Mouse (Mus musculus) left cerebral cortex, postnatal 10 days (tissue): ENCODE results near the gene Gm47985. TPM values are rescaled to one million over a fixed set of nuclear protein-coding genes. Genes with fewer than 3 reads are reported as not detected.
"Not testable (repeated sequence)": the region's sequence is repeated elsewhere in the genome, so short reads cannot be mapped to it uniquely, and the experiment has no call there.

Experiments
- DNase-seq, 2 experiments: peaks; one replicate each; pipeline ENCODE4 v3.0.0; 2021 to 2022; ENCODE audit warnings: low spot score in 2 of 2, mixed read lengths in 1 of 2; ENCODE audit errors: extremely low spot score in 1 of 2
- intact Hi-C: fragments of 180-260 bp; cut with DNase I; formaldehyde crosslinking; loops from one replicate; pipeline ENCODE4 v1.15.1; 2025
- total RNA-seq, 2 experiments: library from RNA; stranded (reverse); gene quantifications; 2 replicates each; pipeline ENCODE4 v1.2.3; 2021

Gene Gm47985
- not detected for total RNA-seq

DNA sequence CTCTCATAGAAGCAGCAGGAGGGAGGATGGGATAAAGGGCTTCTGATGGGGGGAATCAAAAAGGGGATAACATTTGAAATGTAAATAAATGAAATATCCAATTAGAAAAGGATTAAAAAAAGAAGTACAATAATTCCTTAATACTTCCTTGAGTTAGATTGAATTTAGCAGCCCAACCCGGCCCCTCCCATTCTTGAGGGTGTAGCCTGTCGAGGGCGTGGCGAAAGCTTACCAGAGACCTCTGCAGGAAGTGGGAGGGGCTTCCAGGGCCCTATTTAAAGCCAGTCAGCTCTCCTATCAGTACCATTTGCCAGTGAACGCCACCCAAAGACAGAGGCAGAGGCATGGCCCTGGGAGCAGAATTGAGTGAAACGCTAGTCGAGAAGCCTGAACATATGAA is at the start of gene Gm47985:
Gene Gm47985, plus strand, starts transcription at position 272 of the 400 bp plus-strand sequence.
- DNase-seq, intact Hi-C loops: not testable (repeated sequence)

DNA sequence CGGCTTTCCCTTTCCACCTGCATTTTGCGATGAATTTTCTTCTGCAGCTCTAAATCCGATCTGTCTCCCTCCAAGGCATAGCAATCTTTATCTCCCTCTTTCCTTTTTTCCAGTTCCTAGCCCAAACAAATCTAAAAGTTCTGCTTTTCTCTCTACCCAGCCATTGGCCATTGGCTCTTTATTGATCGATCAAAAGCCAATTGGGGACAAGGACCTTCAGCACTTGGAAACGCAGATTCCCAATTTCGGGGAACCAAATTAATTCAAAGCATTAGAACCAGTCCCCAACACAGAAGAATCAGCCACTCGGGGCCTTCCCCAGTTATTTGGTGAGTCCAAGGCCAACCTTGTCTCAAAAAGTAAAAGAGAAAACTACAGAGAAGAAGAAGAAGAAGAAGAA is 49.7 kb upstream of the Gm47985 start:
- intact Hi-C loops = no loop called here
- no peak for DNase-seq

DNA sequence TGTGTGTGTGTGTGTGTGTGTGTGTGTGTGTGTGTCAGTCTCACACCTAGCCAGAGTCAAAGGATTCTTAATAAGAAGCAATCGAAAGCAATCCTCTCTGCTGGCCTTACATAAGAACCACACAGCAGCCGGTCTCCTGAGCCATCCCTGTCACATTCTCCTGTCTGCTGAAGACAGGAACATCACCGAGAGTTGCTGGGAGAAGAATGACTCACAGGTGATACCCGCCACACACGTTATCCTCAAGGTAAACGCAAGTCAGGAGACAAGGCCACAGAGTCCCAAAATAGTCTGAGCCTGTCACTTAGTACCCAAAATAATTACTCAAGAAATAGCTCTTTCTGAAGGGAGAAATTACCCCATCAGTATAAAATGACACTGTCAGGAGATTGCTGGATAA is 43.9 kb upstream of the Gm47985 start:
- intact Hi-C loops = no loop called here
- no peak for DNase-seq

DNA sequence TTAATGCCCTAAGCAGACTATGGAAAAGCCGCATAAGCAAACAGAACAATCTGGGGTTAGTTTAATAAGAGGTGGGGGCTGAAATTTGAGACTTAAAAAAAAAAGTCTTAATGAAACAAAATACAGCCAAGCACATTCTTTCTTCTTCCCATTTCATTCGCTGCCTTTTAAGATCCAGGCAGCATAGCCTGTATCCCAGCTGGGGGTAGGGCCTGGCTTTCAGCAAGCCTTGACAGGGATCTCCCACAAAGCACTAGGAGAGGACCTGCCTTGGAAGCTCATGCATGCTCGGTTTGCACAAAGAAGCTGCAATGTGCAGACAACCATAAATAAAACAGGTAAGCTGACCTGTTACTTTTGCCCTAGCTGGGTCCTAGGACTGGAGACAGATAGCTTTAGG is 41.4 kb upstream of the Gm47985 start:
- intact Hi-C loops = no loop called here
- no peak for DNase-seq

DNA sequence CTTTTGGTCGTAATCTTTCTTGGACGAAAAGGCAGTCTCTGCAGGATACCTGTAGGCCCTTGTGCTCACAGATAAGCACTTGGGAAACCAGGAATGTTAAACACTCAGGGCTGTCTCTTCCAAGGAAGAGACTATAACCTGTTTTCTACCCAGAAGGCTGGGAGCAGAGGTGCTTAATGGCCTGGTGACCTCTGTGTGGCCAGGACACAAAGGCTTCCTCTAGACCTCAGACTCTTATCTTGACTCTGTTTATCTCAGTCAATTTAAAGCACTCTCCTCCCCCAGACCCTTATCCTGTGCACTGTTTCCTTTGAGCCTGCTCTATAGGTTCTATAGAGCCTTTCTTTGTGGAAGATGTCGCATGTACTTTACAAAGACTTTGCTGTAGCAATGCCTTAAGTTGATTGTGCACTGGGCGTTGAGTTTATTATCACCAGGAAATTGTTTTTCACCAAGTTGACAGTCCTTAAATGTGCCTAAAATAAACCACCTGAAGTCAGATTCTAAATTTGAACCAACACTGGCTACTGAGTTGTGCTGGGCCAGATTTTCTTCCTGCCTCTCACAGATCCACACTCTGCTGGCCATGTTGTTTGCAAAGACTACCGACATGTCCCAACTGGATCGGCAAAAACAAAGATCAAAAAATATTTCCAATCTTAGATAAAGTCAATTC is 37.7 kb upstream of the Gm47985 start:
- DNase-seq = no peak
- intact Hi-C loops = no loop called here

DNA sequence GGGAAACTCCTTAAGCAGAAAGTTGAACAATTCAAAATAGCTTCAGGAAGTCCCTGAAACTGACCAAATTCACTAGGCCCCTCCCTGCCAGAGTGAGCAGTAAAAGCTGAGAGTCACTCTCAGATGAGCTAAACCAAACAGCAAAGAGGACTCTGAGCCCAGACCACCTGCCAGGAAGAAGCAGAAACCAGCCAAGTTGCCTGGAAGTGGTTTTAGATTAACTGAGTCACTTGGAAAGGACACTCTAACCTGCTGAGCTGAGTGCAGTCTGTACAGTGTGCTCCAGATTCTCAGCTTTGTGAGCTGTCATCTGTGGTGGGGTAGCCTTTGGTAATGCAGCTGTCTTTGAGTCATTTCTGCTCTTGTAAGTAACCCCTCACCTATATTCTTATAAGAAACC is 34.5 kb upstream of the Gm47985 start:
- intact Hi-C loops = no loop called here
- no peak for DNase-seq

DNA sequence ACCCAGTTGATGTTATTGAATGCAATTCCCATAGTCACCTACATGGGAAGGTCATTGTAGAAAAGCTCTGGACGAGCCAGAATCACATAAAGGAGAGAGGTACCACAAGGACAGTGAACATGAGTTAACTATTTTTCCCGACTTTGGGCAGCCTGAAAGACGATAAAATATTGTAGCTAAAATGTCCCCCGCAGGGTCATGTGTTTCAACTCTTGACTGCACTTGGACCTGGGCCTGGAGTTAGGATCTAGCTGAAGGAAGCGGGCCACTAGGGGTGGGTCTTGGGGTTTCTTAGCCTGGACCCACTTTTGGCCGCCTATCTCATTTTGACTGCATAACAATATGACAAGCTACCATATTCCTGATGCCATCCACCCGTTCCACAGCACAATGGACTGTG is 32.1 kb upstream of the Gm47985 start:
- intact Hi-C loops = loop anchor here (5.0 kb wide), 1 partner anchor 68 kb away; no protein-coding TSS in a partner anchor
- DNase-seq = no peak

DNA sequence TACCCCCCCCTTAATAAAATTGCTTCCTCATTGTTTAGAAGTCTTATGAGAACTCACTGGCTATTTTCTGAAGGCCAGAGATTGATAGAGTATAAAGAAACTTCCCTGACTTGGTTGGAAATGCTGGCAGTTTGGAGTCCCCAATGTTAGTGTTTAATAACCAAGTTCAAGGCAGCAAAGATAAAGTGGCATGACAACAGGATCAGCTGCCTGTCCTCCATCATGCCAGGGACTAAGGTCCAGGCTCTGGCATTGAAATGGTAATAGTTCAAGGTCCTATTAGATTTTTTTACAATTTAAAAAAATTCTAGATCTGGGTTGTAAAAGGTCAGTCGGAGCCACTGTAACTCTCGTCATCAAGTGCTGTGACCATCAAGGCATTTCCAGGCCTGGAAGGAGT is 31.2 kb upstream of the Gm47985 start:
- DNase-seq = no peak
- intact Hi-C loops = loop anchor here (5.0 kb wide), 1 partner anchor 69 kb away; no protein-coding TSS in a partner anchor

DNA sequence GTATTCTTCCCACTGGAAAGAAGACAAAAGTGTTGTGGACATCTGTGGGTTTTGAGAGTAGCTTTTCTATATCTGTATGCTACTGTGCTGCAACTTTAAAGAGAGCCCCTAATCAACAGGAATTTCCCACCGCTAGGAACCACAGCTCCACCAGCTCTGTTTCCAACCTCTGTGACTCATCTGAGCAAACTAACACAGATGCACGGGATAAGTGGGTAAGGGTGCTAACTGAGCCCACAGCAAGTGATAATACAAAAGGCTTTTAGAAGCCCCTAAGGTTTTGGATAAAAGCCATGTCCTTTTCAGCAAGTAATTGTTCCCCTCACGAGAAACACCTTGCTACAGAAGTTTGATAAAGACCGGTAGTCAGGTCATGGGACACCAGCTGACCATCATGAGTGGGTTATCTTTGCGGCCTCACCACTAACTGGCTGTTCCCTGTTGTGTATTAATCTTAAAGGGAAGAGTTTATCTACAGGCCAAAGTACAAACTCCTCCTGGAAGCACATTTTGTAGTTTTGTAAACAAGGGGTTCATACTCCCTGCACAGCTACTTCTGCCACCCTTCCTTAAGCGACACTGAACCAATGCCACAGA is 29.2 kb upstream of the Gm47985 start:
- intact Hi-C loops = loop anchor here (5.0 kb wide), 1 partner anchor 71 kb away; no protein-coding TSS in a partner anchor
- DNase-seq = no peak

DNA sequence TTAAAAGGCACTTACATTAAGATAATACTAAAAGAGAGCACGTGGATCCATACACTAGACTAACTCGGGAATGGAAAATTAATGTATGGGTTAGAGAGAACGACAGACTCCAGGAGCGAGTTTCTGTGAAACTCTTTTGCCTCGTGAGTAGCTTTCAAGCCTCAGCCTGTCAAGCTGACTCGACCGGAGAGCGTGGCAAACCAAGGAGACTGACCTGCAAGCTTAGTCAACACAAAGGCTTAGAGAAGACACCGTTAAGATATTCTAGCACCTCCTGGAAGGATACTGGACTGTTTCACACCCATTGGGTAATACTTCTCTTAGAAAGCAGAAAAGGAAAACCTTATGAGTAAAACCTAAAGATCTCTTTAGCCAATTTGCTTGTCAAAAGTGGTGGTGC is 28.2 kb upstream of the Gm47985 start:
- intact Hi-C loops = loop anchor here (5.0 kb wide), 1 partner anchor 72 kb away; no protein-coding TSS in a partner anchor
- DNase-seq = not testable (repeated sequence)

DNA sequence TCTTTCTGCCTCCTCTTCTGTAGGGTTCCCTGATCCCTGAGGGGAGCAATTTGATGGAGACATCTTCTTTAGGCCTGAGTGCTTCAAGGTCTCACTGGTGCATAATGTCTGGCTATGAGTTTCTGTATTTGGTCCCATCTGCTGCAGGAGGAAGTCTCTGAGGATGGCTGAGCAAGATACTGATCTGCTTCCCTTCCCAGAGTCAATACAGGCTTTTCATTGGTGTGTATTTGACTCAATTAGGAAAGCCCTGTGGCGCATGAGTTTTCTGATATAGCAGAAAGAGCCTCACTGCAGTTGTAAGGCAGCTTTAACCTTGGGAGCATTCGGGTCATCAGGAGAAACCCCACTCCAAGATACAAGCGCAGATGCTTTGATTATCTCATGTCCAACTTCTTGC is 26.2 kb upstream of the Gm47985 start:
- DNase-seq = no peak
- intact Hi-C loops = no loop called here

DNA sequence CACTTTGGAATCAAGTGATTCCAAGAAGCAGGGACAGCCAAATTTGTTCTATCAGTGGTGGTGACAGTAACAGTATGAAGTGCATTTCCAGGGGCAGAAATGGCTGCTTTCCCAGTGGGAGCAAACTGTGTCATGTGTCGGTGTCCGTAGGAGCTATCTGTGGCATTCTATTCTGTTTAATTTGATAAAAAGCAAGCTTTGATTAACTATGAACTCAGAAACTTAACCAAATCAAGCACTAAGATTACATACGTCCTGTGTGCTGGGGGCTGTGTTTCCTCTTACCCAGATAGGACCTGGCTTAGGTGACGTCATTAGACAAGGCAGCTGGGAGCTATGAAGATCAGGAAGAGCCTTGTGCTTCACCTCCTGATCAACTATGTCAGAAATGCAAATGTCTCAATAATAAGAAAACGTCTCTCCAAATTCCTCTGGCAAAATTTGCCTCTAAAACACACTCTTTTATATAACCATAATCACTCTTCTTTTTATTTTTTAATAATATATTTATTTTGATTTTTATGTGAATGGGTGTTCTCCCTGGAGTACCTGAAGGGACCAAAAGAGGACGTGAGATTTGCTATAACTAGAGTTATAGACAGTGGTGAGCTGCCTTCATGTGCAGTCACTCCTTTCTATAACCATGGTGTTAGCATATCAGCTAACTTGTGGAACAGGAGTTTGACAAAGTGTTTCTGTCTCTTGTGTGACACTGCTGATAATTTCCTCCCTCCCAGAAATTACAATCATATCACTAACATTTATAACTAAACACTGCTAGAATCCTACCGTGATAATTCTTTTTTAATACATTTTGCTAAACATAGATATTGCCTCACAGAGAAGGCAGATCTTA is 25.3 kb upstream of the Gm47985 start:
- intact Hi-C loops = no loop called here
- no peak for DNase-seq

DNA sequence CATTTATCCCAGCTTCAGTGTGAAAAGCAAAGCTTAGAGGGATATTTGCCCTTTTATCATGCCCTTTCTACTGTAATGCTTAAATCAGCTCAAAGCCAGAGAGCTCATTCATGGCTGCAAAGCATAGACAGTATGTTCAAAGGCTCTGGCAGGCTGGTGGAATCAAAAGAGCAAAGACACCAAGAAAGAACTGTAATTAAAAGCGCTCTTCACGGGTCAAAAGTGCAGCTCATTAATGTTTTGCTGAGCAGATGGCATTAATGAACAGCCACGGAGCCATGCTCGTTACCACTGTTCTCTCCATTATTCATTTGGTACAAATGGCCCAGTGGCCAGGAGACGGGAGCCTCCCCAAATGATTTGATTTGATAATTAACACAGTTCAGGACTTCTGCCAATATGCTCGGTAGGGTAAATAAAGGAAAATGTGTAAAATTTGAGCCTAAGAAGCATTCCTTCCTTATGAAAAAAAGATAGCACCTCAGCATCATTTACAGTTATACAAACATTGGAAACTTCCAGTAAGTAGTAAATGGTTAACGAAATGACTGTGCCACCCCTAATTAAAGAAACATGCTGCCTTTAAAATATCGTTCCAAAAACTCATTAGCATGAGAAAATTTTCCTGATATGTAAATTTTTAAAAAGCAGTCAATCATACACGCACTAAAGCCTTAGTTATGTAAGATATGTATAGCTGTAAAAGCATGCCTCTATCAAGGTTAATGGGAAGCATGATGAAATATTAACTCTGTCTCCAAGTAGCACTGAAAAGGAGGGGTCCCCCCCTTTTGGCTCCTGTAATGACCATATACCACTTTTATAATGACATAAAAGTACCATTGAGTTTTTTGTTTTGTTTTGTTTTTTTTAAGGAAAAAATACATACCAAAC is 24.1 kb upstream of the Gm47985 start:
- intact Hi-C loops = no loop called here
- no peak for DNase-seq

DNA sequence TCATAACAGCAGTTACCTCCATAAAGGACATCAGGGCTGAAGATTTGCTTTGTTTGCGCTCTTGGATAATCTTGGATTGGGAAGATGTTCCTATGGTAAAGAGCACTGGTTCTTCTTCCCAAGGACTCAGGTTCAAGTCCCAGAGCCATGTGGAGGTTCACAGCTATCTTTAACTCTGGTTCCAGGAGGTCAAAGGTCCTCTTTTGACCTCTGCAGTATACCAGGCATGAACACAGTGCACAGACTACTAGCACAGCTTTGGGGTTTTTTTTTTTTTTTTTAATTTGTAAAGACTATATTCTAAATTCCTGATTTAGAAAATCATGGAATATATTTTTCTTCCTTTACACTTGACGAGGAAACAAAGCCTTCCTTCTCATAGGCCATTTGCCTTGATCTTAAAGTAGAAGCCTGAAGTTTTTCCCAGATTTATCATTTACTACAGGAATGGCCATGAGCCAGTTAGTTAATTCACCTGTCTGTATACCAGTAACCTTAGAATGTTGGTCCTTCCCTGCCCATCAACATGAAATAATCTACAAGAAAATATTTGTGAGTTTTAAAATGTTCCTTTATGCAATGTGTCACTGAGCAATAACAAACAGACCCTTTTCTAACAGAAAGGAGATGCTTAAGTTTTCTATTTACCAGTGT is 23.4 kb upstream of the Gm47985 start:
- intact Hi-C loops = no loop called here
- no peak for DNase-seq

DNA sequence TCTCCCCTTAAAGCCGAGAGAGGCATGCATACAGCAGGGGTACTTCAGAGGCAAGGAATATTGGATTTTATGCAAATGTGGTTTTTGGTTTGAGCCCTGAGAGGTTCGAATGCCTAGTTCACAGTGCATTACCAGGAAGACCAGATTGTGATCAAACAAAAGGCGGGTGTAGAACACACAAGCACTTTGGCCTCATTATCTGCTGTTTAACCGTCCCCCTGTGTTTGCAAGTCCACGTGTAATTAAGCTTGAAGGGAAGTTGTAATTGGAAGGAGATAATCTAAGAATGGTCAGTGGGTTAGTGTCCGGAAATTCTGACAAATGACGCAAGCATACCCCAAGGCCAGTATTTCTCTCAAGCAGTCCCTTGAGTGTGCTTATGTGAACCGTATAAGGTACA is 16.3 kb upstream of the Gm47985 start:
- DNase-seq = no peak
- intact Hi-C loops = no loop called here

DNA sequence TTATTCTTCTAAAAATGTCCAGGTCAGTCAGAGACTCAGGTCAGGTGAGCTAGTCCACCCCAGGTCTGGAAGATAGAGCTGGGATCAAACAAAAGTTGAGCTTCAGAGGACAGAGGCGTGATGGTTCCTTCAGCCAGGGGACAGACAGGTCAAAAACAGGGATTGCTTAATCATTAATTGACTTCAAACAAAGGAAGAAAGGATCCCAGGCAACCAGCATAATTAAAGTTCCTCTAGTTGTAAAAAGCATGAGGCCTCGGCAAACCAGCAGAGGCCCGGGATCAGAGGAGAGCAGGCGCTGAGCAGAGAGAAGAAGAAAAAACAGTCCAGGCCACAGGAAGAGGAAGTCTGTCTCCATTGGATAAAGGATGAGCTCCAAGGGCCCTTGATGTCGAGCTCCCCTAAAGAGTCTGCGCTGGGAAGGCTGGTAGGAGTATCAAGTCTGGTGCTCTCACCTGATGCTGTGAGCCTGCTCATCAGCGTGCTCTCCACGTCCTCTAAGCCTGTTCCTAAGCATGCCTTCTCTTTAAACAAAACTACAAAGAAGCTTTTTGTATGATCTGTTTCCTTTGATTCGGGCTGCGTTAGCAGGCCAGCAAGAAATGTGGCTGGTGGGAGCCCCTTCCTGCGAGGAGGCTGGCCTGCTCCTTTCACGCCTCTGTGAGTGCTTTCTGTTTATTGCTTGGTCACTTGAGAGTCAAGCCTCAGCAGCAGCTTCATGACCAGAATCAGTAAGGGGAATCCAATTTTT is 14.9 kb upstream of the Gm47985 start:
- DNase-seq = no peak
- intact Hi-C loops = no loop called here

DNA sequence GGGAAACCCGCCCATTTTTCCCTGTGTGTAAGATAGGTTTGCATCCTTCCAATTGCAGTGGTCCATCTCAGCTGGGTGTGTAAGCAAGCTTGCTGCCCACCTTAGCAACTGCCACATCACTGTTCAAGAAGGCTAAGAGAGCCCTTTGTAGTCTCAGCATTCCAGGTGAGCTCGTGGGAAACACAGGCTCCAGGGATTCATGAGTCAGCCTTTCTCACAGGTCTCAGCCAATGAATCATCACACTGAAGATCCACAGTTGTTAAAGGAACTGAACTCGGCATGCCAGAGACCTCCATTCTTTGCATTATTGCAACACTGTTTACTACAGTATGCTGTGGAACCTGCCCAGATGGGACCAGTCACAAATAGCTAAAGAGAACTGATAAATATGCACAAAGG is 13.7 kb upstream of the Gm47985 start:
- DNase-seq = no peak
- intact Hi-C loops = no loop called here
